Mouse (Mus musculus): ENCODE results near the gene Lefty2. TPM values are rescaled to one million over a fixed set of nuclear protein-coding genes. Genes with fewer than 3 reads are reported as not detected.
"Not testable (repeated sequence)": the region's sequence is repeated elsewhere in the genome, so short reads cannot be mapped to it uniquely, and the experiment has no call there.

Gene Lefty2
- polyA plus RNA-seq, 1 experiment from 2014 or later = not detected

GRCm38 (mm10) chr1:180888556-180889042, 4.3 kb upstream of the Lefty2 start:
- WGBS = 12% methylated on average over 13 of the region's 13 CpGs
- Histone ChIP-seq H3K4me2 (ENCODE audit: low read depth, low read length, severe bottlenecking) (no peak overlapping the region), H3K9me3 (ENCODE audit: control insufficient read depth, low read length) (no peaks in the 10 kb centered on the region), H3K4me3 (ENCODE audit: low read depth, low read length) (no peak overlapping the region), H3K27ac (ENCODE audit: low read depth, low read length) (no peak overlapping the region), H3K27me3 (ENCODE audit: control insufficient read depth, insufficient read depth, low read length) (peaks cover 5% of the 10 kb centered on the region; the same call in 1 of the 2 replicates), H3K9ac (ENCODE audit: low read length) (no peak overlapping the region; the same call in 1 of the 2 replicates), H3K36me3 (ENCODE audit: control insufficient read depth, insufficient read depth, low read length) (no peaks in the 10 kb centered on the region), H3K4me1 (replicated peaks; ENCODE audit: control insufficient read depth, insufficient read depth, low read length) (peaks cover 9% of the 10 kb centered on the region; the same call in 1 of the 2 replicates)
- no peak for DNase-seq (ENCODE audit: low spot score)
- ATAC-seq (replicated peaks; ENCODE audit: low FRiP score) = peak; percentile 42; the same call in 1 of the 2 replicates

- no peak overlapping the region for H3K9ac ChIP-seq (ENCODE audit: low read length)
- no peaks in the 10 kb centered on the region for H3K36me3 ChIP-seq (ENCODE audit: control insufficient read depth, insufficient read depth, low read length)
- H3K4me2 ChIP-seq (ENCODE audit: low read depth, low read length, severe bottlenecking) = no peak overlapping the region
- H3K27me3 ChIP-seq (ENCODE audit: control insufficient read depth, insufficient read depth, low read length) = peaks cover 10% of the 10 kb centered on the region
- WGBS = 32% methylated on average over 7 of the region's 7 CpGs
- peaks cover 9% of the 10 kb centered on the region; the same call in 1 of the 2 replicates for H3K4me1 ChIP-seq (replicated peaks; ENCODE audit: control insufficient read depth, insufficient read depth, low read length)
- no peaks in the 10 kb centered on the region for H3K9me3 ChIP-seq (ENCODE audit: control insufficient read depth, low read length)
- no peak for DNase-seq (ENCODE audit: low spot score)
- no peak overlapping the region for H3K27ac ChIP-seq (ENCODE audit: low read depth, low read length)
- H3K4me3 ChIP-seq (ENCODE audit: low read depth, low read length) = no peak overlapping the region
- ATAC-seq (replicated peaks; ENCODE audit: low FRiP score) = no peak
Measured at GRCm38 (mm10) chr1:180889172-180889571, 3.7 kb upstream of the Lefty2 start.

- no peaks in the 10 kb centered on the region for H3K9me3 ChIP-seq (ENCODE audit: control insufficient read depth, low read length)
- H3K36me3 ChIP-seq (ENCODE audit: control insufficient read depth, insufficient read depth, low read length) = no peaks in the 10 kb centered on the region
- no peak overlapping the region for H3K27ac ChIP-seq (ENCODE audit: low read depth, low read length)
- ATAC-seq (replicated peaks; ENCODE audit: low FRiP score) = no peak
- H3K4me3 ChIP-seq (ENCODE audit: low read depth, low read length) = no peak overlapping the region
- peaks cover 9% of the 10 kb centered on the region; the same call in 1 of the 2 replicates for H3K4me1 ChIP-seq (replicated peaks; ENCODE audit: control insufficient read depth, insufficient read depth, low read length)
- no peak overlapping the region for H3K4me2 ChIP-seq (ENCODE audit: low read depth, low read length, severe bottlenecking)
- DNase-seq (ENCODE audit: low spot score) = no peak
- H3K9ac ChIP-seq (ENCODE audit: low read length) = no peak overlapping the region
- peaks cover 14% of the 10 kb centered on the region for H3K27me3 ChIP-seq (ENCODE audit: control insufficient read depth, insufficient read depth, low read length)
- 49% methylated on average over 6 of the region's 6 CpGs for WGBS
Measured at GRCm38 (mm10) chr1:180889841-180890240, 3.1 kb upstream of the Lefty2 start.

GRCm38 (mm10) chr1:180894088-180894987, 1.4 kb downstream of the Lefty2 start:
- not testable (repeated sequence) for H3K4me3 ChIP-seq (ENCODE audit: low read depth, low read length); DNase-seq (ENCODE audit: low spot score); H3K27ac ChIP-seq (ENCODE audit: low read depth, low read length); H3K9me3 ChIP-seq (ENCODE audit: control insufficient read depth, low read length); ATAC-seq (replicated peaks; ENCODE audit: low FRiP score); H3K36me3 ChIP-seq (ENCODE audit: control insufficient read depth, insufficient read depth, low read length); H3K9ac ChIP-seq (ENCODE audit: low read length); H3K4me1 ChIP-seq (replicated peaks; ENCODE audit: control insufficient read depth, insufficient read depth, low read length)
- peaks cover 14% of the 10 kb centered on the region for H3K27me3 ChIP-seq (ENCODE audit: control insufficient read depth, insufficient read depth, low read length)
- H3K4me2 ChIP-seq (ENCODE audit: low read depth, low read length, severe bottlenecking) = peak overlapping the region; percentile 27; the same call in 1 of the 2 replicates
- 6% methylated on average over 41 of the region's 51 CpGs for WGBS

- ATAC-seq (replicated peaks; ENCODE audit: low FRiP score) = no peak
- no peak for DNase-seq (ENCODE audit: low spot score)
- WGBS = 3% methylated on average over 4 of the region's 4 CpGs
- H3K9me3 ChIP-seq (ENCODE audit: control insufficient read depth, low read length) = no peaks in the 10 kb centered on the region
- H3K27ac ChIP-seq (ENCODE audit: low read depth, low read length) = no peak overlapping the region
- H3K27me3 ChIP-seq (ENCODE audit: control insufficient read depth, insufficient read depth, low read length) = no peaks in the 10 kb centered on the region
- H3K4me2 ChIP-seq (ENCODE audit: low read depth, low read length, severe bottlenecking) = no peak overlapping the region
- peaks cover 6% of the 10 kb centered on the region; the same call in 1 of the 2 replicates for H3K4me1 ChIP-seq (replicated peaks; ENCODE audit: control insufficient read depth, insufficient read depth, low read length)
- no peaks in the 10 kb centered on the region for H3K36me3 ChIP-seq (ENCODE audit: control insufficient read depth, insufficient read depth, low read length)
- H3K9ac ChIP-seq (ENCODE audit: low read length) = no peak overlapping the region
- no peak overlapping the region for H3K4me3 ChIP-seq (ENCODE audit: low read depth, low read length)
Measured at GRCm38 (mm10) chr1:180901107-180901506, 8.2 kb downstream of the Lefty2 start.

GRCm38 (mm10) chr1:180902915-180903314, 10.0 kb downstream of the Lefty2 start:
- no peaks in the 10 kb centered on the region for H3K9me3 ChIP-seq (ENCODE audit: control insufficient read depth, low read length)
- H3K36me3 ChIP-seq (ENCODE audit: control insufficient read depth, insufficient read depth, low read length) = peaks cover 3% of the 10 kb centered on the region; the same call in 1 of the 2 replicates
- no peaks in the 10 kb centered on the region for H3K27me3 ChIP-seq (ENCODE audit: control insufficient read depth, insufficient read depth, low read length)
- WGBS = 35% methylated on average over 5 of the region's 5 CpGs
- H3K9ac ChIP-seq (ENCODE audit: low read length) = no peak overlapping the region
- no peak overlapping the region for H3K27ac ChIP-seq (ENCODE audit: low read depth, low read length)
- DNase-seq (ENCODE audit: low spot score) (no peak), ATAC-seq (replicated peaks; ENCODE audit: low FRiP score) (no peak)
- H3K4me3 ChIP-seq (ENCODE audit: low read depth, low read length) = no peak overlapping the region
- no peak overlapping the region for H3K4me2 ChIP-seq (ENCODE audit: low read depth, low read length, severe bottlenecking)
- H3K4me1 ChIP-seq (replicated peaks; ENCODE audit: control insufficient read depth, insufficient read depth, low read length) = peaks cover 6% of the 10 kb centered on the region; the same call in 1 of the 2 replicates

GRCm38 (mm10) chr1:180903666-180904038, 10.7 kb downstream of the Lefty2 start:
- peak; percentile 13; the same call in 1 of the 2 replicates for ATAC-seq (replicated peaks; ENCODE audit: low FRiP score)
- WGBS = 42% methylated on average over 10 of the region's 10 CpGs
- peak overlapping the region; percentile 87 for H3K4me2 ChIP-seq (ENCODE audit: low read depth, low read length, severe bottlenecking)
- H3K36me3 ChIP-seq (ENCODE audit: control insufficient read depth, insufficient read depth, low read length) = peaks cover 3% of the 10 kb centered on the region; the same call in 1 of the 2 replicates
- H3K9ac ChIP-seq (ENCODE audit: low read length) = peak overlapping the region; percentile 93
- no peaks in the 10 kb centered on the region for H3K27me3 ChIP-seq (ENCODE audit: control insufficient read depth, insufficient read depth, low read length)
- DNase-seq (ENCODE audit: low spot score) = no peak
- H3K9me3 ChIP-seq (ENCODE audit: control insufficient read depth, low read length) = no peaks in the 10 kb centered on the region
- H3K27ac ChIP-seq (ENCODE audit: low read depth, low read length) = no peak overlapping the region; the same call in 1 of the 2 replicates
- H3K4me1 ChIP-seq (replicated peaks; ENCODE audit: control insufficient read depth, insufficient read depth, low read length) = peaks cover 6% of the 10 kb centered on the region; the same call in 1 of the 2 replicates
- H3K4me3 ChIP-seq (ENCODE audit: low read depth, low read length) = peak overlapping the region; percentile 86; the same call in 1 of the 2 replicates

- peak within 1 kb of the TSS; percentile 66 for H3K27ac ChIP-seq (ENCODE audit: low read depth, low read length)
- ATAC-seq (replicated peaks; ENCODE audit: low FRiP score) (peak; percentile 98), DNase-seq (ENCODE audit: low spot score) (peak; percentile 97)
- H3K4me3 ChIP-seq (ENCODE audit: low read depth, low read length) = peak within 1 kb of the TSS; percentile 86
- no peaks in the 10 kb centered on the region for H3K27me3 ChIP-seq (ENCODE audit: control insufficient read depth, insufficient read depth, low read length)
- peak within 1 kb of the TSS; percentile 87 for H3K4me2 ChIP-seq (ENCODE audit: low read depth, low read length, severe bottlenecking)
- peaks cover 6% of the 10 kb centered on the region; the same call in 1 of the 2 replicates for H3K4me1 ChIP-seq (replicated peaks; ENCODE audit: control insufficient read depth, insufficient read depth, low read length)
- WGBS = under 1% methylated on average over 52 of the region's 52 CpGs
- H3K9ac ChIP-seq (ENCODE audit: low read length) = peak within 1 kb of the TSS; percentile 93
- H3K36me3 ChIP-seq (ENCODE audit: control insufficient read depth, insufficient read depth, low read length) = peaks cover 3% of the 10 kb centered on the region; the same call in 1 of the 2 replicates
- no peaks in the 10 kb centered on the region for H3K9me3 ChIP-seq (ENCODE audit: control insufficient read depth, low read length)
Measured at GRCm38 (mm10) chr1:180904039-180904814, 11.3 kb downstream of the Lefty2 start, which contains the start of gene Pycr2. Gene Pycr2 (plus strand): TSS chr1:180904293.

Data from forebrain, embryonic 11.5 days (tissue).